Mouse (Mus musculus) embryonic facial prominence, embryonic 15.5 days (tissue): ENCODE data around the gene Cdc73. TPM values are rescaled to one million over a fixed set of nuclear protein-coding genes. Genes with fewer than 3 reads are reported as not detected.
"Not testable (repeated sequence)": the region's sequence is repeated elsewhere in the genome, so short reads cannot be mapped to it uniquely, and the experiment has no call there.

ENCODE experiments used
- ATAC-seq: fragments of 200-750 bp; cut with Nextera tagmentation; 2 replicates; pipeline ENCODE4 v1.8.0; 2017; ENCODE audit warnings: low read depth, moderate TSS enrichment; ENCODE audit not compliant: insufficient number of reproducible peaks, low FRiP score, low TSS enrichment
- H3K27ac ChIP-seq: fragments of 300-500 bp; sonication (generic); replicated peaks from 2 replicates; pipeline ENCODE4 v1.5.1; 2015; ENCODE audit warnings: mild to moderate bottlenecking, inconsistent platforms
- H3K27me3 ChIP-seq: fragments of 300-500 bp; sonication (generic); 2 replicates; pipeline ENCODE4 v1.6.1; 2015; ENCODE audit warnings: inconsistent platforms
- H3K36me3 ChIP-seq: fragments of 300-500 bp; sonication (generic); 2 replicates; pipeline ENCODE4 v1.6.1; 2015; ENCODE audit warnings: mild to moderate bottlenecking, inconsistent platforms
- H3K4me1 ChIP-seq: fragments of 300-500 bp; sonication (generic); 2 replicates; pipeline ENCODE4 v1.6.1; 2015; ENCODE audit warnings: inconsistent platforms
- H3K4me2 ChIP-seq: fragments of 300-500 bp; sonication (generic); replicated peaks from 2 replicates; pipeline ENCODE4 v1.6.1; 2015; ENCODE audit warnings: mild to moderate bottlenecking, inconsistent platforms
- H3K4me3 ChIP-seq: fragments of 300-500 bp; sonication (generic); replicated peaks from 2 replicates; pipeline ENCODE4 v1.5.1; 2015; ENCODE audit warnings: mild to moderate bottlenecking, inconsistent platforms
- H3K9ac ChIP-seq: fragments of 300-500 bp; sonication (generic); 2 replicates; pipeline ENCODE4 v1.6.1; 2015; ENCODE audit warnings: inconsistent platforms
- H3K9me3 ChIP-seq: fragments of 300-500 bp; sonication (generic); replicated peaks from 2 replicates; pipeline ENCODE4 v1.6.1; 2016; ENCODE audit warnings: inconsistent platforms
- WGBS: fragments of 180-500 bp; shearing (Covaris S2); methylation state at CpG from one replicate; pipeline ENCODE4 v1.1.7; 2015; 5-methylcytosine and 5-hydroxymethylcytosine counted together
- polyA plus RNA-seq: library from polyadenylated mRNA; unstranded; fragments of >200 nt; fragmentation: Nextera tagmentation; extraction: Ambion mirVana; gene quantifications from 2 replicates; pipeline ENCODE4 v1.2.1, GENCODE M21; 2015

Cdc73 gene
- polyA plus RNA-seq, 1 experiment from 2014 or later = 27.3 TPM

DNA sequence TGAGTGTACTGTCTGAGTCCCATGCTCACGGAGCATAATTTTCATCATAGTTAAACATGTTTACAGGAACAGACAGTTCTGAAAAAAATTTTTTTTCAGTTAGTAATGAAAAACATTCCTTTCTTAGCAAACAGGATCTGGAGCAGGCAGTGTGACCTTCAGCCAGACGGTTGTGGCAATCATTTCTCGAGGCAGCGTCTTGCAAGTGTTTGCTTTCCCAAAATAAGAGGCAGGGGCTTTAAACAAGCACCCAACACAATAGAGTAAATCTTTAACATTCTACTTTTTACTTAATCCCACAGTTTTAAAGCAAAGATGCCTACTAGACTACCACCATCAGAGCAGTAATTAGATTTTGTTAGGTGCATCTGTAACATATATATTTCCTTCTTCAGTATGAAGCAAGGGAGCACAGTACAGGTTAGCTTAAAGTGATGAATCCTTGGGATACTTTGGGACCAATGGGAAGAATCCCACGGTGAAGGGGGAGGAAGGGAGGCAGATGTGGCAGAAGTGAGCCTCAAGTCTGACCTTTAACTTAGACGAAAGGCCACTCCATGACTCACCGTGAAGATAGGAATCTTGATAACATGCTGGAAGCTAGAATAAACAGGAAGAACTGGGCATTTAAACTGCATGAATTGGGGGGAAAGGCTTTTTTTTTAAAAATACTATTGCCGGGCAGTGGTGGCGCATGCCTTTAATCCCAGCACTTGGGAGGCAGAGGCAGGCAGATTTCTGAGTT, 25.2 kb upstream of the Cdc73 start:
- no peak overlapping the region for H3K4me3 ChIP-seq
- 54% methylated on average over 9 of the region's 9 CpGs for WGBS
- no peaks in the 10 kb centered on the region for H3K9me3 ChIP-seq
- no peak overlapping the region for H3K27ac ChIP-seq
- no peaks in the 10 kb centered on the region for H3K27me3 ChIP-seq
- H3K4me1 ChIP-seq = no peaks in the 10 kb centered on the region
- H3K9ac ChIP-seq = no peak overlapping the region
- no peak overlapping the region for H3K4me2 ChIP-seq
- no peak for ATAC-seq
- H3K36me3 ChIP-seq = no peaks in the 10 kb centered on the region

DNA sequence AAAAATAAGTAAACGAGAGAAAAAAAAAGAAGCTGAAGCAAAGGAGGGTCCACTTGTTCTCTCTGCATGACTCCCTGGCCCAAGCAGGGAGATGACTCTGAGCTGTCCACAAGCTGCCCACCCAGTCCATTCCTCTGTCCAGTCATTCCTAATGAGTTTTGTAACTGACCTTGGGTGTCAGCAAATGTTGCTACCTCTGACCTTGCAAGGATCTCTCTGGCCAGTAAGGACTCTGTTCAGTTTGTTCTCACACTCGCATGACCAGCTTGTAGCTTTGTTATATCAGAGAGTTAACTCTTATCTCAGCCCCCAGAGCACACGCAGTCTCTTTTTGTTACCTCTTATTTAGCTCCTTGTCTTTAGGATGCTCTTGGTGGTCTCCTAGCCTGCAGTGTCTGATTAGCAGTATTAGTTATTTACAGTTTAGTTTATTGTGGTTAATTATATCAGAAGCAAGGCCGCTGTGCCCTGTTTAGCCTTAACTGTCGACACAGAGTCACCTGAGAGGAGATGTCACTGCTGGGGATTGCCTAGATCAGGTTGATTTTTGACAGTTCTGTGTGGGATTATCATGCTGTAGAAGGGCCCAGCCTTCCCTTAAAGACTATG, 21.9 kb upstream of the Cdc73 start:
- 85% methylated on average over 5 of the region's 5 CpGs for WGBS
- Histone ChIP-seq H3K27me3 (no peaks in the 10 kb centered on the region), H3K9ac (no peak overlapping the region), H3K27ac (no peak overlapping the region), H3K4me3 (no peak overlapping the region), H3K9me3 (no peaks in the 10 kb centered on the region), H3K4me1 (no peaks in the 10 kb centered on the region), H3K4me2 (no peak overlapping the region), H3K36me3 (no peaks in the 10 kb centered on the region)
- ATAC-seq = no peak

DNA sequence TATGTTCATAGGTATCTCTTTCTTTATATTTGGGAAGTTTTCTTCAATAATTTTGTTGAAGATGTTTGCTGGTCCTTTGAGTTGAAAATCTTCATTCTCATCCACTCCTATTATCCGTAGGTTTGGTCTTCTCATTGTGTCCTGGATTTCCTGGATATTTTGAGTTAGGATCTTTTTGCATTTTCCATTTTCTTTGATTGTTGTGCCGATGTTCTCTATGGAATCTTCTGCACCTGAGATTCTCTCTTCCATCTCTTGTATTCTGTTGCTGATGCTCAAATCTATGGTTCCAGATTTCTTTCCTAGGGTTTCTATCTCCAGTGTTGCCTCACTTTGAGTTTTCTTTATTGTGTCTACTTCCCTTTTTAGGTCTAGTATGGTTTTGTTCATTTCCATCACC, 13.3 kb upstream of the Cdc73 start, which contains the start of gene Glrx2:
Gene Glrx2, plus strand, starts transcription at position 301 of the 400 bp plus-strand sequence.
- H3K4me2 ChIP-seq, H3K27me3 ChIP-seq, H3K27ac ChIP-seq, H3K4me3 ChIP-seq, ATAC-seq, H3K9me3 ChIP-seq, H3K4me1 ChIP-seq, H3K36me3 ChIP-seq, H3K9ac ChIP-seq: not testable (repeated sequence)
- WGBS = no CpG with 5 or more reads among the region's 2 CpGs

DNA sequence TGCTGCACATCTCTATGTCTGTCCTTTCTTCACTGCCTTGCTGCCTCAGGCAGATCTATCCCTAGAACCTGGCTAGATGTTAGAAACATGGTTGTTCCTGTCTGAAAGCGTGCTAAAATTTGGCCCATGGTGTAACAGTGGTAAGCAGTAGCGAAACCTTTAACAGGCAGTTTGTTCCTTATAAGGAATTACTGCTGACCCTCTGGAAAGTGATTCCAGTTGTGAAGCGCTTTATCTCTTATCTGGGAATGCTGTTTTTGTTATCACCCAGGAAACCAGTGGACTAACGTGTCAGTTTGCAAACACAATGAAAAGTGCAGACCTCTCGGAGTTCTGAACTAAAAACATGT, 7.9 kb upstream of the Cdc73 start:
- no peak for ATAC-seq
- Histone ChIP-seq H3K4me2 (no peak overlapping the region), H3K9me3 (no peaks in the 10 kb centered on the region), H3K4me3 (no peak overlapping the region), H3K27ac (no peak overlapping the region), H3K36me3 (no peaks in the 10 kb centered on the region), H3K27me3 (no peaks in the 10 kb centered on the region), H3K4me1 (0 out of 2 replicates have a peak, but pooled peaks cover 6% of the 10 kb centered on the region), H3K9ac (no peak overlapping the region)
- WGBS = 72% methylated on average over 5 of the region's 5 CpGs

DNA sequence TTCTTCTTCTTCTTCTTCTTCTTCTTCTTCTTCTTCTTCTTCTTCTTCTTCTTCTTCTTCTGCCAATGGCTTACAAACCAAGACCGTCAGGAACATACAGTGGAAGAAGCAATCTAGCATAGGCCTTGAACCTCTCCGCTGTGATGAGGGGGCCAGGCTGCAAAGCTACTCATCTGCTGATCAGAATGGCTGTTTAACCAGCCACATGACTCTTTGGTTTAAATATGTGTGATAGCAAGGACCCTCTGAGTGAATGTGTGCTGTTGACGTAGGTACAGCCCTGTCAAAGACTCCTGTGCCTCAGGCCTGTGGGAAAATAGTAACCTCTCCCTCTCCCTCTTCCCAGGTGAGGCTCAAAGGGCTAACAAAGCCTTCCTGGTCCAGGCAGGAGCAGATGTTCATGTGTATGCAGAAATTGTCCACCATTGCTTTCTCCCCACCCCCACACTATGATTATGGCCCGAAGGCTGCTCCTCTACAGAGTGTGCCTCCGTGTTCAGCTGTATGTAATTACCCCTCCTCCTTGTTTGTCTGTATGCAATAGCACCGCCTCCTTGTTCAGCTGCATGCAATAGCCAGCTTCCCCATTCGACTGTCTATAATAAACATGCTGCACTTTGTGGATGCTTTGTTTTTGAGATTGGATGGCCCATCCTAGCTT, 7.4 kb upstream of the Cdc73 start:
- no peaks in the 10 kb centered on the region for H3K27me3 ChIP-seq
- 0 out of 2 replicates have a peak, but pooled peaks cover 6% of the 10 kb centered on the region for H3K4me1 ChIP-seq
- no peak; the same call in 1 of the 2 replicates for ATAC-seq
- no peaks in the 10 kb centered on the region for H3K36me3 ChIP-seq
- no peaks in the 10 kb centered on the region for H3K9me3 ChIP-seq
- H3K4me3 ChIP-seq = no peak overlapping the region
- no peak overlapping the region for H3K9ac ChIP-seq
- WGBS = 42% methylated on average over 7 of the region's 7 CpGs
- H3K27ac ChIP-seq = no peak overlapping the region
- H3K4me2 ChIP-seq = no peak overlapping the region

DNA sequence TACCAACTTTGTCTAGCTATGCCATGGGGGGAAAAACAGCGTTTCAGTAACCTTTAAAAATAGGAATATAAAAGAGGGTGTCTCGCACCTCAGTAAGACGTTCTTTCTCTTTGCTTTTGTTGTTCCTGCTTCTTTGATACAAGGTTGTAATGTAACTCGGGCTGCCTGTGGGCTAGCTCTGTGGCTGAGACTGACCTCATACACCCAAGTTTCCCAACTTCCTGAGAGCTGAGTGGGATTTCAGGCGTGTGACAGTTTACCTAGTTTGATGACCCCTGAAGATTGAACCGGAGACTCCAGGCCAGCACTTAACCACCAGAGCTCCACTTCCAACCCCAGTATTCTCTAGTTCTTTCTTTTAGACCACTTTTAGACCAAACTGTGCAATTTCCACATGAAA, 5.7 kb upstream of the Cdc73 start:
- no peak for ATAC-seq
- no peak overlapping the region for H3K4me3 ChIP-seq
- no peaks in the 10 kb centered on the region for H3K27me3 ChIP-seq
- H3K4me1 ChIP-seq = 0 out of 2 replicates have a peak, but pooled peaks cover 6% of the 10 kb centered on the region
- no peaks in the 10 kb centered on the region for H3K36me3 ChIP-seq
- no peak overlapping the region for H3K27ac ChIP-seq
- H3K4me2 ChIP-seq = no peak overlapping the region
- WGBS = 78% methylated on average over 6 of the region's 6 CpGs
- no peaks in the 10 kb centered on the region for H3K9me3 ChIP-seq
- H3K9ac ChIP-seq = no peak overlapping the region

DNA sequence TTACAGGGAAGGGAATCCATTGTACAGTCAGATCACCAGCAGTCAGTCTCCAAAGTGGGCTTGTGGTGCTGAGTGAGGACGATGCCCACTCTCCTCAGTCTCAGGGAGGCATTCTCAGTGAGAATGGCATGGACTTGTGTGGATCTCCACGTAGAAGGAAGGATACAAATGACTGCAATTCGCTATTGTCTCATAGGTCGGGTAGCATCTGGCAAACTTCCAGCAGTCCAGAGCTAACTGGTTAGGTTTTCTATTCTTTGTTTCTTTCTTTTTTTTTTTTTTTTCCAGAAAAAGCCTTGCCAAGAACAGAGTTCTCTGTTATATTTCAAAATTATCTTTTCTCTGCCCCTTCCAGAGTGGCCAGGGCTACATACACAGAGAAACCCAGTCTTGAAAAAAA, 4.3 kb upstream of the Cdc73 start:
- Histone ChIP-seq H3K36me3 (no peaks in the 10 kb centered on the region), H3K27me3 (no peaks in the 10 kb centered on the region), H3K9ac (no peak overlapping the region), H3K4me1 (0 out of 2 replicates have a peak, but pooled peaks cover 6% of the 10 kb centered on the region), H3K4me2 (no peak overlapping the region), H3K4me3 (no peak overlapping the region), H3K27ac (no peak overlapping the region), H3K9me3 (no peaks in the 10 kb centered on the region)
- ATAC-seq = no peak
- 69% methylated on average over 4 of the region's 4 CpGs for whole genome bisulfite sequencing

DNA sequence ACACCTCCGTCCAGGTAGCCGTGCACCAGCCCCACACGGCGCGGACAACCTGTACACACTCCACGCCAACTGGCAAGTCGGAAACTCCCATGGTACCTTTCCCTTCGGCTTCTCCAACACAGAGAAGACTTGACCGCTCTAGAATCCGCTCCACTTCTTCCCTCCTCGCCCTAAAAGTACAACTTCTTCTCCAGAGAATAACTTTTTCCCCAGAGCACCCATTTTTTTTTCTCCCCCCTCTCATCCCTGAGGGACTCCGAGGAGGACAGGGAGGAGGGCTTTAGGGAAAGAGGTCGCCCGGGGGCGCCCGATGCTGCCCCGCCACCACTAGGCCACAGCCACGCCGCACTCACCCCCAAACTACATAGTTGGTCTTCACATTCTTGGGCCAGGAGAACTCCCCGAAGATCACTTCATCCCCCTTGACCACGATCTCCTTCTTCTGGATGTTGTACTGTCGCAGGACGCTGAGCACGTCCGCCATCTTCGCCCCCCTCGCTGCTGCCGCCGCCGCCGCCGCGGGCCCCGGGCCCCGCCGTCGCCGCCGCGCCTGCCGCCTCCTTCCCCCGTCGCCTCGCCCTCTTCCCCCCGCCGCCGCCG, 452 bp downstream of the Cdc73 start:
- H3K9me3 ChIP-seq = no peaks in the 10 kb centered on the region
- H3K27me3 ChIP-seq = no peaks in the 10 kb centered on the region
- under 1% methylated on average over 43 of the region's 48 CpGs for WGBS
- H3K4me2 ChIP-seq = peak overlapping the region; percentile 71
- peak; percentile 64 for ATAC-seq
- peak overlapping the region; percentile 70 for H3K4me3 ChIP-seq
- no peaks in the 10 kb centered on the region for H3K4me1 ChIP-seq
- H3K9ac ChIP-seq = peak overlapping the region; percentile 66
- peak overlapping the region; percentile 91 for H3K27ac ChIP-seq
- peaks cover 4% of the 10 kb centered on the region for H3K36me3 ChIP-seq

DNA sequence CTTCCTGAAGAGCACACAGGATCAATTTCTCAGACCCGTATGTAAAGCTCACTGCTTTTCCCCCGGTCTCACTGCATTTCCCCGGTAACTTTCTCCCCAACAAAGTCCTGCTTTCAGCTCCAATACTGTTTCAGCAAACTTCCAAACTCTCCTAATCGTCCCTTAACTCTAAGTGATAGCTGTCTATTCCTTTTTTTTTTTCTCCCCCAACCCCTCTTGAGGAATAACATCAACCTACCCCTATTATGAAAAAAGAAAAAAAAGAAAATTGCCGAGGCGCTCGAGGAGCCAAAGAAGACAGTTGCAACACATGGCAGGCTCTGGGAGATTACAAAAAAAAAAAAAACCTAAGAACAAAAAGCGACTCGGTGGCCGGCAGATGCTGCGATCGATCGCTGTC, 957 bp downstream of the Cdc73 start:
- 0% methylated on average over 13 of the region's 13 CpGs for WGBS
- Histone ChIP-seq H3K4me2 (peak overlapping the region; percentile 71), H3K27me3 (no peaks in the 10 kb centered on the region), H3K4me3 (peak overlapping the region; percentile 70), H3K4me1 (no peaks in the 10 kb centered on the region), H3K9ac (peak overlapping the region; percentile 66), H3K36me3 (peaks cover 4% of the 10 kb centered on the region), H3K27ac (peak overlapping the region; percentile 91), H3K9me3 (no peaks in the 10 kb centered on the region)
- no peak for ATAC-seq

DNA sequence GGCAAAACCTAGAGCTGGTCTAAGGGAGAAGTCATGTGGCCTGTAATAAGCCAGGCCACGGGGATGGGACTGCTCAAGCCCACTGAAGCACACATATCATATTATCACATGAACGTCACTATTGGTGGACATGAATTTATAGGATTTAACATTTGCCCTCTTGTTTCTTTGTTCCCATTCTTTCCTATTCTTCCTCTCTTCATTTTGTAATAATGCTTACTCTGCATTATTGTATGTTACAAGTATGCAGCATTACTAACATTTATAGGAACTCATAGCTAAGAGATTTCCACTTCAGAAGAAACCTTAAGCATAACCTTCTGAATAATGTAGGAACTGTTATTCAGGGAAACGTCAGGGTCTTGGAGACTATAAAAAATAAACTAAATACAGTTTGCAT, 17.8 kb downstream of the Cdc73 start:
- H3K9me3 ChIP-seq = no peaks in the 10 kb centered on the region
- no peaks in the 10 kb centered on the region for H3K27me3 ChIP-seq
- 85% methylated on average over 3 of the region's 3 CpGs for WGBS
- no peak overlapping the region for H3K4me3 ChIP-seq
- no peak for ATAC-seq
- H3K27ac ChIP-seq = no peak overlapping the region
- H3K4me1 ChIP-seq = no peaks in the 10 kb centered on the region
- H3K9ac ChIP-seq = no peak overlapping the region
- H3K36me3 ChIP-seq = peaks cover 34% of the 10 kb centered on the region
- no peak overlapping the region for H3K4me2 ChIP-seq

DNA sequence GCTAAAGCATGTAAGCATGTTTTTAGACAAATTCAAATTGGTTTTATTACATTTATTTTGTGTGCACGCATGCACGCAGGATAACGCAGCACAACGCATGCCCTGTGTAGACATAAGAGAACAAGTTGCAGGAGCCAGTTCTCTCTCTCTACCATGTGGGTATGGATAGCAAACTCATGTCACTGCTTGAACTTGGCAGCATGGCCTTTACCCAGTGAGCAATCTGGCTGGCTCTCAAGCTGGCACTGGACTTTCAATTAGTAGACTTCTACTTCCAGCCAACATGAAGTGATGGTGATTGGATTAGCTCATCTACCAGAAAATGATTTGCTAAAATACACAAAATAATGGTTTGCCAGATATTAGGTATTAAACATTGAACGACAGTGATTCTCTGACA, 21.6 kb downstream of the Cdc73 start:
- H3K36me3 ChIP-seq = peaks cover 21% of the 10 kb centered on the region
- H3K9me3 ChIP-seq = no peaks in the 10 kb centered on the region
- H3K4me3 ChIP-seq = no peak overlapping the region
- H3K27me3 ChIP-seq = no peaks in the 10 kb centered on the region
- no peak overlapping the region for H3K27ac ChIP-seq
- no peak for ATAC-seq
- H3K9ac ChIP-seq = no peak overlapping the region
- no peak overlapping the region for H3K4me2 ChIP-seq
- WGBS = 94% methylated on average over 5 of the region's 5 CpGs
- no peaks in the 10 kb centered on the region for H3K4me1 ChIP-seq
